Comparison of ENCODE assay signal across 10 mouse cellular contexts in genomic region chr6:101280811-101281218, GRCm38 (mm10).
DNase-seq lines count a peak whose midpoint lies in the region; ATAC-seq lines count a peak whose summit lies in the region.
"Had no signal": no experiment of that assay in that cellular context is flagged by ENCODE, and none has a peak within 500 bp of the region (broad histone marks: within the 10 kb centered on the region; RNA-seq: fewer than 3 reads in every experiment).

No protein-coding gene starts in this region.

- no peak for ATAC-seq in heart, embryonic 16.5 days (replicated peaks; ENCODE audit: extremely low read depth, insufficient read depth, low FRiP score)
- ATAC-seq in midbrain, embryonic 12.5 days (ENCODE audit: low FRiP score, low read depth): no peak
- no peak for ATAC-seq in intestine, embryonic 15.5 days
- ATAC-seq in stomach, embryonic 15.5 days (ENCODE audit: insufficient read depth, low FRiP score, low read depth): peak; percentile 56; the same call in 1 of the 2 replicates

- H3K36me3 ChIP-seq in heart, embryonic 16.5 days (ENCODE audit: control insufficient read depth, insufficient read depth): peaks cover 3% of the 10 kb centered on the region; the same call in 1 of the 2 replicates
- no peaks in the 10 kb centered on the region for H3K36me3 ChIP-seq in midbrain, embryonic 12.5 days
- no peaks in the 10 kb centered on the region for H3K36me3 ChIP-seq in midbrain, embryonic 10.5 days
- no peaks in the 10 kb centered on the region for H3K36me3 ChIP-seq in intestine, embryonic 15.5 days
- H3K36me3 ChIP-seq in stomach, embryonic 15.5 days: no peaks in the 10 kb centered on the region

- peaks cover 59% of the 10 kb centered on the region for H3K4me1 ChIP-seq in heart, embryonic 16.5 days (ENCODE audit: control insufficient read depth, insufficient read depth, low read length)
- peaks cover 38% of the 10 kb centered on the region for H3K4me1 ChIP-seq in midbrain, embryonic 12.5 days
- peaks cover 67% of the 10 kb centered on the region for H3K4me1 ChIP-seq in midbrain, embryonic 10.5 days
- peaks cover 31% of the 10 kb centered on the region for H3K4me1 ChIP-seq in intestine, embryonic 15.5 days (replicated peaks)
- H3K4me1 ChIP-seq in stomach, embryonic 15.5 days: peaks cover 26% of the 10 kb centered on the region; the same call in 1 of the 2 replicates

- peak overlapping the region; percentile 6; the same call in 1 of the 2 replicates for H3K4me2 ChIP-seq in heart, embryonic 16.5 days (ENCODE audit: low read depth, low read length)
- H3K4me2 ChIP-seq in midbrain, embryonic 12.5 days (replicated peaks): peak overlapping the region; percentile 4; the same call in 1 of the 2 replicates
- H3K4me2 ChIP-seq in intestine, embryonic 15.5 days (replicated peaks): 0 out of 2 replicates have a peak overlapping the region, but pooled peaks have one; percentile 15
- peak overlapping the region; percentile 19; the same call in 1 of the 2 replicates for H3K4me2 ChIP-seq in stomach, embryonic 15.5 days

- 39% methylated on average over 9 of the region's 9 CpGs for WGBS in heart, embryonic 16.5 days
- WGBS in midbrain, embryonic 12.5 days: 9% methylated on average over 9 of the region's 9 CpGs
- WGBS in midbrain, embryonic 10.5 days: 8% methylated on average over 9 of the region's 9 CpGs
- 35% methylated on average over 9 of the region's 9 CpGs for WGBS in intestine, embryonic 15.5 days
- 34% methylated on average over 9 of the region's 9 CpGs for WGBS in stomach, embryonic 15.5 days

- no peaks in the 10 kb centered on the region for H3K9me3 ChIP-seq in heart, embryonic 16.5 days (replicated peaks; ENCODE audit: control insufficient read depth, low read length)
- no peaks in the 10 kb centered on the region for H3K9me3 ChIP-seq in midbrain, embryonic 12.5 days
- H3K9me3 ChIP-seq in midbrain, embryonic 10.5 days (replicated peaks): no peaks in the 10 kb centered on the region
- no peaks in the 10 kb centered on the region for H3K9me3 ChIP-seq in intestine, embryonic 15.5 days
- no peaks in the 10 kb centered on the region for H3K9me3 ChIP-seq in stomach, embryonic 15.5 days

- 0 out of 2 replicates have a peak overlapping the region, but pooled peaks have one; percentile 44 for H3K27ac ChIP-seq in heart, embryonic 16.5 days (ENCODE audit: low read length)
- no peak overlapping the region for H3K27ac ChIP-seq in midbrain, embryonic 12.5 days (replicated peaks)
- H3K27ac ChIP-seq in midbrain, embryonic 10.5 days (replicated peaks): no peak overlapping the region
- H3K27ac ChIP-seq in intestine, embryonic 15.5 days: peak overlapping the region; percentile 11; the same call in 1 of the 2 replicates
- peak overlapping the region; percentile 65 for H3K27ac ChIP-seq in stomach, embryonic 15.5 days

- no peaks in the 10 kb centered on the region for H3K27me3 ChIP-seq in heart, embryonic 16.5 days (ENCODE audit: control insufficient read depth, insufficient read depth, low read length)
- peaks cover 26% of the 10 kb centered on the region; the same call in 1 of the 2 replicates for H3K27me3 ChIP-seq in midbrain, embryonic 12.5 days
- peaks cover 58% of the 10 kb centered on the region for H3K27me3 ChIP-seq in midbrain, embryonic 10.5 days (ENCODE audit: low read depth, poor library complexity, severe bottlenecking)
- no peaks in the 10 kb centered on the region for H3K27me3 ChIP-seq in intestine, embryonic 15.5 days (replicated peaks)
- H3K27me3 ChIP-seq in stomach, embryonic 15.5 days (replicated peaks): no peaks in the 10 kb centered on the region

- no peak for DNase-seq in heart, adult 11 months
- no peak for DNase-seq in midbrain, embryonic 10.5 days (ENCODE audit: low spot score)
- no peak for DNase-seq in spleen, postnatal 36 days (ENCODE audit: low spot score in 2 of 2)
- DNase-seq in testis, postnatal 10 days (ENCODE audit: low spot score): no peak
- DNase-seq: cerebellum, adult 18-20 months; lung, postnatal 14 days had no signal

- no peak overlapping the region for H3K4me3 ChIP-seq in heart, embryonic 16.5 days (ENCODE audit: low read length)
- H3K4me3 ChIP-seq in midbrain, embryonic 12.5 days: no peak overlapping the region
- no peak overlapping the region for H3K4me3 ChIP-seq in midbrain, embryonic 10.5 days
- H3K4me3 ChIP-seq in intestine, embryonic 15.5 days (replicated peaks): no peak overlapping the region
- H3K4me3 ChIP-seq in stomach, embryonic 15.5 days (replicated peaks): no peak overlapping the region

- no peak overlapping the region for H3K9ac ChIP-seq in heart, embryonic 16.5 days (ENCODE audit: low read length)
- H3K9ac ChIP-seq in midbrain, embryonic 12.5 days (replicated peaks): no peak overlapping the region
- H3K9ac ChIP-seq in intestine, embryonic 15.5 days: no peak overlapping the region
- H3K9ac ChIP-seq in stomach, embryonic 15.5 days: no peak overlapping the region

Comparison
In these comparisons a context has a peak if more than half of its experiments do, and no peak if none do; other contexts are left out.
1. H3K27ac ChIP-seq: peak in heart, embryonic 16.5 days (single experiment), intestine, embryonic 15.5 days (single experiment) and stomach, embryonic 15.5 days (single experiment); none in midbrain, embryonic 12.5 days (single experiment) and midbrain, embryonic 10.5 days (single experiment).
2. Peak in every context shown above with its lines, with median percentiles within 50 percentile points of each other: H3K4me2 ChIP-seq.